9 mouse cellular contexts compared by ENCODE assay signal in the genomic region with DNA sequence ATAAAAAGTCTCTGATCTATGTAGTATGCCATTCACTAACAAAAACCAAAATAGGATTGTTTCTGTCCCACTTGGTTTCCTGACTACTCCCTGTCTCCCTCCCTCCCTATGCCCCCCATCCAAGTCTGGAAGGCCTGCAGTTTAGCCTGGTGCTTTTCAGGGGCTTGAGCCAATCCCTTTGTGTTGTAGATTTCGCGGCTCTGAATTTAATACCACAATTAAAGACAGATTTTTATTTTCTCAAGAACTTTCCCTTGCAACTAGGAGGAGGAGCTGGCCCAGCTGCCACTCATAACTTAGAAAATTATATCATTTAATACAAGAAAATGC.
DNase-seq lines count a peak whose midpoint lies in the region; ATAC-seq and TF ChIP-seq lines count a peak whose summit lies in the region.
"Had no signal": no experiment of that assay in that cellular context is flagged by ENCODE, and none has a peak within 500 bp of the region (broad histone marks: within the 10 kb centered on the region; RNA-seq: fewer than 3 reads in every experiment).

No protein-coding gene starts in this region.

- ATAC-seq in lung, embryonic 14.5 days (ENCODE audit: insufficient read depth) = no peak
- peak; percentile 17; the same call in 1 of the 2 replicates for ATAC-seq in forebrain, embryonic 13.5 days
- no peak for ATAC-seq in hindbrain, postnatal 0 days
- ATAC-seq in midbrain, embryonic 16.5 days = no peak

- no peak overlapping the region for H3K4me3 ChIP-seq in lung, embryonic 14.5 days (ENCODE audit: low read depth, low read length)
- H3K4me3 ChIP-seq in forebrain, embryonic 13.5 days = no peak overlapping the region
- no peak overlapping the region for H3K4me3 ChIP-seq in hindbrain, postnatal 0 days (ENCODE audit: low read length)
- no peak overlapping the region for H3K4me3 ChIP-seq in midbrain, embryonic 16.5 days (ENCODE audit: low read depth, low read length)

- H3K27me3 ChIP-seq in lung, embryonic 14.5 days (ENCODE audit: insufficient read depth, low read length) = no peaks in the 10 kb centered on the region
- H3K27me3 ChIP-seq in forebrain, embryonic 13.5 days = no peaks in the 10 kb centered on the region
- no peaks in the 10 kb centered on the region for H3K27me3 ChIP-seq in hindbrain, postnatal 0 days (ENCODE audit: insufficient read depth, low read length)
- no peaks in the 10 kb centered on the region for H3K27me3 ChIP-seq in midbrain, embryonic 16.5 days (ENCODE audit: control insufficient read depth, insufficient read depth, low read depth, low read length)

- WGBS in lung, embryonic 14.5 days = 69% methylated on average over 2 of the region's 2 CpGs
- whole genome bisulfite sequencing in forebrain, embryonic 13.5 days = 12% methylated on average over 2 of the region's 2 CpGs
- WGBS in hindbrain, postnatal 0 days = 20% methylated on average over 2 of the region's 2 CpGs
- WGBS in midbrain, embryonic 16.5 days = 26% methylated on average over 2 of the region's 2 CpGs

- no peak for TF ChIP-seq CTCF in lung, embryonic 14.5 days (IDR thresholded peaks at IDR 0.05; ENCODE audit: low read depth)
- no peak for TF ChIP-seq CTCF in hindbrain, postnatal 0 days (IDR thresholded peaks at IDR 0.05; ENCODE audit: low read depth)

- H3K9ac ChIP-seq in lung, embryonic 14.5 days = no peak overlapping the region
- no peak overlapping the region for H3K9ac ChIP-seq in forebrain, embryonic 13.5 days
- H3K9ac ChIP-seq in hindbrain, postnatal 0 days (replicated peaks; ENCODE audit: low read length) = no peak overlapping the region
- H3K9ac ChIP-seq in midbrain, embryonic 16.5 days (ENCODE audit: low read depth, low read length) = peak overlapping the region; percentile 55; the same call in 1 of the 2 replicates

- peak overlapping the region; percentile 52; the same call in 1 of the 2 replicates for H3K27ac ChIP-seq in lung, embryonic 14.5 days (ENCODE audit: low read depth)
- H3K27ac ChIP-seq in forebrain, embryonic 13.5 days = peak overlapping the region; percentile 83
- peak overlapping the region; percentile 34; the same call in 1 of the 2 replicates for H3K27ac ChIP-seq in hindbrain, postnatal 0 days
- H3K27ac ChIP-seq in midbrain, embryonic 16.5 days (ENCODE audit: low read length) = peak overlapping the region; percentile 55

- H3K4me1 ChIP-seq in lung, embryonic 14.5 days (ENCODE audit: insufficient read depth) = peaks cover 28% of the 10 kb centered on the region
- H3K4me1 ChIP-seq in forebrain, embryonic 13.5 days = peaks cover 98% of the 10 kb centered on the region
- peaks cover 28% of the 10 kb centered on the region for H3K4me1 ChIP-seq in hindbrain, postnatal 0 days (ENCODE audit: insufficient read depth, low read length)
- peaks cover 31% of the 10 kb centered on the region for H3K4me1 ChIP-seq in midbrain, embryonic 16.5 days (ENCODE audit: control insufficient read depth, insufficient read depth, low read length)

- no peak overlapping the region for H3K4me2 ChIP-seq in lung, embryonic 14.5 days
- H3K4me2 ChIP-seq in forebrain, embryonic 13.5 days = peak overlapping the region; percentile 35
- H3K4me2 ChIP-seq in hindbrain, postnatal 0 days (ENCODE audit: low read depth, low read length) = no peak overlapping the region
- H3K4me2 ChIP-seq in midbrain, embryonic 16.5 days (ENCODE audit: low read length) = peak overlapping the region; percentile 60

- no peaks in the 10 kb centered on the region for H3K9me3 ChIP-seq in lung, embryonic 14.5 days (ENCODE audit: low read depth, low read length)
- H3K9me3 ChIP-seq in forebrain, embryonic 13.5 days (replicated peaks) = no peaks in the 10 kb centered on the region
- H3K9me3 ChIP-seq in hindbrain, postnatal 0 days (ENCODE audit: low read length) = no peaks in the 10 kb centered on the region
- H3K9me3 ChIP-seq in midbrain, embryonic 16.5 days (replicated peaks; ENCODE audit: control insufficient read depth, low read length, poor library complexity, severe bottlenecking) = no peaks in the 10 kb centered on the region

- no peaks in the 10 kb centered on the region; the same call in 1 of the 2 replicates for H3K36me3 ChIP-seq in lung, embryonic 14.5 days (ENCODE audit: insufficient read depth)
- 0 out of 2 replicates have a peak, but pooled peaks cover 5% of the 10 kb centered on the region for H3K36me3 ChIP-seq in forebrain, embryonic 13.5 days (ENCODE audit: poor library complexity, severe bottlenecking)
- H3K36me3 ChIP-seq in hindbrain, postnatal 0 days (ENCODE audit: insufficient read depth, low read length) = no peaks in the 10 kb centered on the region
- H3K36me3 ChIP-seq in midbrain, embryonic 16.5 days (ENCODE audit: control insufficient read depth, insufficient read depth, low read length) = no peaks in the 10 kb centered on the region

- no peak for DNase-seq in lung, embryonic 14.5 days
- no peak for DNase-seq in lung, postnatal 25 days (ENCODE audit: low spot score)
- no peak for DNase-seq in hindbrain, postnatal 0 days (ENCODE audit: low spot score)
- no peak for DNase-seq in spleen, adult 18-20 months
- DNase-seq in right cerebral cortex, adult 2 months (ENCODE audit: low spot score in 2 of 2) = no peak
- DNase-seq: adrenal gland, postnatal 14 days; cerebellum, adult 11 months had no signal

Comparison
In these comparisons a context has a peak if more than half of its experiments do, and no peak if none do; other contexts are left out.
1. H3K4me2 ChIP-seq: peak in forebrain, embryonic 13.5 days (single experiment) and midbrain, embryonic 16.5 days (single experiment); none in lung, embryonic 14.5 days (single experiment) and hindbrain, postnatal 0 days (single experiment).
2. Peak in every context shown above with its lines, with median percentiles within 50 percentile points of each other: H3K27ac ChIP-seq.